Comparison of ENCODE assay signal across 17 mouse cellular contexts in the genomic region with DNA sequence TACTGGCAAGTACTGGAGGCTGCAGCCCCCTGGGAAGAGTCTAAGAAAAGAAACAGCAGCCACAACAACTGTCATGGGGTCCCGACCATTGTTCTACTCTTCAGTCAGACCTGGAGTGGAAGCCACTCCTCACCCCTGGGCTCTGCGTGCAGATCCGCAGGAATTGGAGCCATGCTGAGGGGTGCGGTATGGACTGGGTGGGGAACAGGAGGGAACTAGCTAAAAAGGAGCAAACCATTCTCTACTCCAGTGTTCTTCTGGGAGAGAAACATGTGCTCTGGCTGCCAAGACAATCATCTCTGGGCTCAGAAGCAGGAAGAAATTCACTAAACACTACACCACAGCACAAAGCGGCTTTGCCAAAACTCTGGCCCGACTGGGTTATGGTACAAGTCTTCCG.
DNase-seq lines count a peak whose midpoint lies in the region; ATAC-seq and TF ChIP-seq lines count a peak whose summit lies in the region.
"Had no signal": no experiment of that assay in that cellular context is flagged by ENCODE, and none has a peak within 500 bp of the region (broad histone marks: within the 10 kb centered on the region; RNA-seq: fewer than 3 reads in every experiment).

No protein-coding gene starts in this region.

- no peak for ATAC-seq in megakaryocyte-erythroid progenitor cell, adult 5-6 weeks (replicated peaks; ENCODE audit: low FRiP score, low TSS enrichment, poor library complexity, severe bottlenecking)

- no peak for TF ChIP-seq POLR2A in lung, adult 2 months (IDR thresholded peaks at IDR 0.05; ENCODE audit: borderline replicate concordance, extremely low read depth, low read depth, low read length)

- WGBS in lung, adult 2 months, result 56% methylated on average over 7 of the region's 7 CpGs

- no peak overlapping the region for H3K4me3 ChIP-seq in lung, adult 2 months (replicated peaks; ENCODE audit: extremely low read depth, low read depth, low read length)
- H3K4me3 ChIP-seq: erythroblast, embryonic 14.5 days; limb, embryonic 13.5 days; midbrain, embryonic 13.5 days had no signal

- H3K4me1 ChIP-seq in lung, adult 2 months (ENCODE audit: control insufficient read depth, insufficient read depth, low read length), result no peaks in the 10 kb centered on the region; the same call in 1 of the 2 replicates

- peak; percentile 20 for DNase-seq in gastrocnemius, postnatal 25 days
- DNase-seq in gastrocnemius, adult 18-20 months (ENCODE audit: low spot score), result no peak
- DNase-seq in lung, postnatal 10 days, result peak; percentile 33
- DNase-seq in lung, adult 2 months, result no peak
- DNase-seq in heart, adult 9 months (ENCODE audit: low spot score in 2 of 2), result peak; percentile 47 to 61
- DNase-seq in skeletal muscle tissue, adult 2 months (ENCODE audit: low read depth, low spot score), result peak; percentile 30
- no peak for DNase-seq in spleen, postnatal 14 days (ENCODE audit: low spot score in 2 of 2)
- DNase-seq: adrenal gland, postnatal 10 days; B cell, adult 2 months; cerebellum, adult 9-10 months; embryo, embryonic 11 days; lung, postnatal 4 days; right cerebral cortex, postnatal 14 days had no signal

- no peak for TF ChIP-seq CTCF in lung, adult 2 months (IDR thresholded peaks at IDR 0.05; ENCODE audit: insufficient read depth, low read length)

Comparison
In these comparisons a context has a peak if more than half of its experiments do, and no peak if none do; other contexts are left out.
1. DNase-seq: peak in gastrocnemius, postnatal 25 days (single experiment), lung, postnatal 10 days (single experiment), heart, adult 9 months (2 of 2) and skeletal muscle tissue, adult 2 months (single experiment); none in gastrocnemius, adult 18-20 months (single experiment), lung, adult 2 months (single experiment) and spleen, postnatal 14 days (0 of 2).